Mouse (Mus musculus) MEL (cell line): Measurements from ENCODE around the gene Plch1. TPM values are rescaled to one million over a fixed set of nuclear protein-coding genes. Genes with fewer than 3 reads are reported as not detected.

Experiments
- DNase-seq: peaks from one replicate; pipeline ENCODE4 v3.0.0; 2011; ENCODE audit warnings: low read depth, low spot score
- H3K27ac ChIP-seq: 2 replicates; pipeline ENCODE4 v1.5.1; 2012; ENCODE audit warnings: low read depth, mild to moderate bottlenecking, control low read depth, low read length, moderate library complexity; ENCODE audit not compliant: control insufficient read depth
- H3K27me3 ChIP-seq, 2 experiments: fragments of 150-350 bp in 1 of 2; sonication (generic) in 1 of 2; 2 replicates each; pipeline ENCODE4 v1.6.1; 2012; ENCODE audit warnings: low read length in 2 of 2, mild to moderate bottlenecking in 2 of 2, improper control_type of control experiment in 1 of 2, moderate library complexity in 1 of 2; ENCODE audit not compliant: insufficient read depth in 2 of 2, control insufficient read depth in 1 of 2
- H3K36me3 ChIP-seq, 2 experiments: 2 replicates each; pipeline ENCODE4 v1.6.1; 2012 to 2014; ENCODE audit warnings: low read length in 2 of 2, improper control_type of control experiment in 1 of 2, inconsistent platforms in 1 of 2, mild to moderate bottlenecking in 1 of 2; ENCODE audit not compliant: insufficient read depth in 2 of 2, control insufficient read depth in 1 of 2
- H3K4me1 ChIP-seq, 2 experiments: fragments of 150-350 bp in 1 of 2; sonication (generic) in 1 of 2; 2 replicates each; pipeline ENCODE4 v1.6.1; 2012; ENCODE audit warnings: low read length in 2 of 2, improper control_type of control experiment in 1 of 2, mild to moderate bottlenecking in 1 of 2; ENCODE audit not compliant: insufficient read depth in 2 of 2, control insufficient read depth in 1 of 2
- H3K4me3 ChIP-seq, 2 experiments: fragments of 150-350 bp in 1 of 2; sonication (generic) in 1 of 2; 2 replicates each; pipeline ENCODE4 v1.5.1; 2012; ENCODE audit warnings: low read depth in 2 of 2, low read length in 2 of 2, mild to moderate bottlenecking in 2 of 2, moderate library complexity in 2 of 2, control low read depth in 1 of 2, improper control_type of control experiment in 1 of 2; ENCODE audit not compliant: control insufficient read depth in 1 of 2, insufficient read depth in 1 of 2
- H3K79me2 ChIP-seq: 2 replicates; pipeline ENCODE4 v1.6.1; 2012; ENCODE audit warnings: mild to moderate bottlenecking, low read length, moderate library complexity; ENCODE audit not compliant: control insufficient read depth, poor library complexity, insufficient read depth
- H3K9ac ChIP-seq: 2 replicates; pipeline ENCODE4 v1.6.1; 2012; ENCODE audit warnings: low read depth, mild to moderate bottlenecking, control low read depth, low read length, moderate library complexity; ENCODE audit not compliant: control insufficient read depth, poor library complexity, severe bottlenecking
- H3K9me3 ChIP-seq: fragments of 150-350 bp; sonication (generic); replicated peaks from 2 replicates; pipeline ENCODE4 v1.6.1; 2012; ENCODE audit warnings: mild to moderate bottlenecking, low read length, improper control_type of control experiment, moderate library complexity; ENCODE audit not compliant: insufficient read depth
- BHLHE40 ChIP-seq: IDR thresholded peaks from 2 replicates; pipeline ENCODE4 v1.6.1; 2012; ENCODE audit warnings: low read depth, mild to moderate bottlenecking, inconsistent platforms, low read length, improper control_type of control experiment, borderline replicate concordance
- CHD2 ChIP-seq: IDR thresholded peaks from 2 replicates; pipeline ENCODE4 v1.6.1; 2011; ENCODE audit warnings: low read length, improper control_type of control experiment
- ETS1 ChIP-seq: IDR thresholded peaks from 2 replicates; pipeline ENCODE4 v1.6.1; 2012; ENCODE audit warnings: low read depth, mild to moderate bottlenecking, inconsistent platforms, low read length, improper control_type of control experiment, moderate library complexity
- GABPA ChIP-seq: IDR thresholded peaks from 2 replicates; pipeline ENCODE4 v1.6.1; 2012; ENCODE audit warnings: low read depth, mild to moderate bottlenecking, inconsistent platforms, low read length, improper control_type of control experiment, moderate library complexity
- GATA1 ChIP-seq: IDR thresholded peaks from 2 replicates; pipeline ENCODE4 v1.6.1; 2011; ENCODE audit warnings: low read depth, low read length, improper control_type of control experiment
- HCFC1 ChIP-seq: IDR thresholded peaks from 2 replicates; pipeline ENCODE4 v1.6.1; 2012; ENCODE audit warnings: low read depth, mild to moderate bottlenecking, inconsistent platforms, low read length, improper control_type of control experiment, moderate library complexity
- JUND ChIP-seq: IDR thresholded peaks from 2 replicates; pipeline ENCODE4 v1.6.1; 2011; ENCODE audit warnings: low read depth, mild to moderate bottlenecking, improper control_type of control experiment, low read length
- MAFK ChIP-seq: IDR thresholded peaks from 2 replicates; pipeline ENCODE4 v1.6.1; 2011; ENCODE audit warnings: low read depth, mild to moderate bottlenecking, low read length, improper control_type of control experiment, borderline replicate concordance
- MAX ChIP-seq: IDR thresholded peaks from 2 replicates; pipeline ENCODE4 v1.6.1; 2011; ENCODE audit warnings: low read length, improper control_type of control experiment
- MEF2A ChIP-seq: IDR thresholded peaks from 2 replicates; pipeline ENCODE4 v1.6.1; 2014; ENCODE audit warnings: low read depth, mild to moderate bottlenecking, inconsistent platforms, low read length, improper control_type of control experiment; ENCODE audit not compliant: poor library complexity, insufficient replicate concordance, severe bottlenecking; ENCODE audit errors: extremely low read depth
- MXI1 ChIP-seq: IDR thresholded peaks from 2 replicates; pipeline ENCODE4 v1.6.1; 2011; ENCODE audit warnings: mild to moderate bottlenecking, low read depth, low read length, improper control_type of control experiment
- MYC ChIP-seq: IDR thresholded peaks from 2 replicates; pipeline ENCODE4 v1.6.1; 2011; ENCODE audit warnings: low read depth, mild to moderate bottlenecking, low read length, improper control_type of control experiment, moderate library complexity
- NELFE ChIP-seq: IDR thresholded peaks from 2 replicates; pipeline ENCODE4 v1.6.1; 2011; ENCODE audit warnings: low read depth, low read length, improper control_type of control experiment
- POLR2A ChIP-seq, 2 experiments: IDR thresholded peaks; 2 replicates each; pipeline ENCODE4 v1.6.1; 2011 to 2012; ENCODE audit warnings: low read length in 2 of 2, mild to moderate bottlenecking in 2 of 2, control low read depth in 1 of 2, improper control_type of control experiment in 1 of 2, low read depth in 1 of 2, moderate library complexity in 1 of 2; ENCODE audit not compliant: control insufficient read depth in 1 of 2, insufficient read depth in 1 of 2, poor library complexity in 1 of 2
- POLR2AphosphoS5 ChIP-seq: IDR thresholded peaks from 2 replicates; pipeline ENCODE4 v1.6.1; 2012; ENCODE audit warnings: low read depth, borderline replicate concordance, mild to moderate bottlenecking, inconsistent platforms, low read length, moderate library complexity, mixed read lengths
- RCOR1 ChIP-seq: IDR thresholded peaks from 2 replicates; pipeline ENCODE4 v1.6.1; 2012; ENCODE audit warnings: low read depth, mild to moderate bottlenecking, inconsistent platforms, low read length, improper control_type of control experiment
- SIN3A ChIP-seq: IDR thresholded peaks from 2 replicates; pipeline ENCODE4 v1.6.1; 2012; ENCODE audit warnings: low read length, improper control_type of control experiment, inconsistent platforms
- TBP ChIP-seq: IDR thresholded peaks from 2 replicates; pipeline ENCODE4 v1.8.0; 2011; ENCODE audit warnings: low read depth, low read length, improper control_type of control experiment
- TCF12 ChIP-seq: IDR thresholded peaks from 2 replicates; pipeline ENCODE4 v1.6.1; 2014; ENCODE audit warnings: low read depth, mild to moderate bottlenecking, inconsistent platforms, low read length, improper control_type of control experiment, moderate library complexity
- USF2 ChIP-seq, 2 experiments: IDR thresholded peaks; 2 replicates each; pipeline ENCODE4 v1.6.1; 2011 to 2012; ENCODE audit warnings: improper control_type of control experiment in 2 of 2, low read length in 2 of 2, borderline replicate concordance in 1 of 2, inconsistent platforms in 1 of 2, low read depth in 1 of 2, mild to moderate bottlenecking in 1 of 2; ENCODE audit not compliant: insufficient read depth in 1 of 2
- ZC3H11A ChIP-seq: IDR thresholded peaks from 2 replicates; pipeline ENCODE4 v1.6.1; 2012; ENCODE audit warnings: low read depth, mild to moderate bottlenecking, inconsistent platforms, low read length, improper control_type of control experiment
- ZKSCAN1 ChIP-seq: IDR thresholded peaks from 2 replicates; pipeline ENCODE4 v1.6.1; 2012; ENCODE audit warnings: low read depth, mild to moderate bottlenecking, inconsistent platforms, low read length, improper control_type of control experiment, moderate library complexity
- ZNF384 ChIP-seq: IDR thresholded peaks from 2 replicates; pipeline ENCODE4 v1.6.1; 2012; ENCODE audit warnings: low read depth, mild to moderate bottlenecking, inconsistent platforms, low read length, improper control_type of control experiment
- polyA plus RNA-seq, 2 experiments: library from polyadenylated mRNA; stranded (reverse) in 1 of 2; unstranded in 1 of 2; fragments of >175 nt in 1 of 2; fragments of >200 nt in 1 of 2; gene quantifications; 2 replicates each; pipeline versions ENCODE4 v1.2.1 to v1.2.4; 2012; ENCODE audit warnings: low replicate concordance in 2 of 2, low read depth in 1 of 2; ENCODE audit not compliant: insufficient read length in 2 of 2, insufficient read depth in 1 of 2, missing spikeins in 1 of 2
- total RNA-seq: library from RNA; depleted of rRNA; stranded (reverse); fragments of 300-350 nt; gene quantifications from 2 replicates; pipeline ENCODE4 v1.2.3, GENCODE M21; 2012

Plch1 gene
- total and polyA plus RNA-seq, 3 experiments, result 0.01 to 0.23 TPM; not detected in 1

- H3K9me3 ChIP-seq, result no peaks in the 10 kb centered on the region
- peaks cover 0 to 1% of the 10 kb centered on the region in 2 experiments; a peak in 1 of 4 replicates for H3K27me3 ChIP-seq
- no peak for DNase-seq
- no peaks in the 10 kb centered on the region for H3K36me3 ChIP-seq
- no peaks in the 10 kb centered on the region for H3K79me2 ChIP-seq
- no peak overlapping the region for H3K4me3 ChIP-seq
- no peak overlapping the region for H3K27ac ChIP-seq
- no peaks in the 10 kb centered on the region for H3K4me1 ChIP-seq
- TF ChIP-seq USF2 (IDR thresholded peaks at IDR 0.05; ENCODE audit: borderline replicate concordance in 1 of 2, insufficient read depth in 1 of 2, low read depth in 1 of 2, low read length in 2 of 2), result no peak
- TF ChIP-seq MXI1, result no peak
- TF ChIP-seq GABPA, result no peak
- TF ChIP-seq ZNF384, result no peak
- TF ChIP-seq MAFK, result no peak
- TF ChIP-seq SIN3A, result no peak
- TF ChIP-seq JUND, result no peak
- no peak for TF ChIP-seq ZC3H11A
- no peak for TF ChIP-seq TBP
- TF ChIP-seq MYC, result no peak
- TF ChIP-seq MAX, result no peak
- no peak for TF ChIP-seq POLR2AphosphoS5
- no peak for TF ChIP-seq ZKSCAN1
- TF ChIP-seq, all 39 proteins: peak for 0
- H3K9ac ChIP-seq, result no peak overlapping the region
Measured at GRCm38 (mm10) chr3:63900021-63900571, 824 bp upstream of the Plch1 start.

GRCm38 (mm10) chr3:63898581-63899308 lies 527 bp downstream of the Plch1 start:
- H3K36me3 ChIP-seq, result no peaks in the 10 kb centered on the region
- no peaks in the 10 kb centered on the region for H3K79me2 ChIP-seq
- H3K9me3 ChIP-seq, result no peaks in the 10 kb centered on the region
- H3K4me1 ChIP-seq, result no peaks in the 10 kb centered on the region
- H3K4me3 ChIP-seq, result no peak overlapping the region
- no peak for DNase-seq
- TF ChIP-seq BHLHE40 (no peak), GATA1 (no peak), MAX (no peak), POLR2A (IDR thresholded peaks at IDR 0.05; ENCODE audit: control insufficient read depth in 1 of 2, insufficient read depth in 1 of 2, low read depth in 1 of 2, low read length in 2 of 2, poor library complexity in 1 of 2) (no peak), ETS1 (no peak), JUND (no peak), HCFC1 (no peak), NELFE (no peak), USF2 (IDR thresholded peaks at IDR 0.05; ENCODE audit: borderline replicate concordance in 1 of 2, insufficient read depth in 1 of 2, low read depth in 1 of 2, low read length in 2 of 2) (no peak), TBP (no peak), ZKSCAN1 (no peak), TCF12 (no peak), MEF2A (no peak), POLR2AphosphoS5 (no peak), CHD2 (no peak), ZC3H11A (no peak), RCOR1 (no peak)
- TF ChIP-seq, all 39 proteins: peak for 0
- H3K27ac ChIP-seq, result no peak overlapping the region
- H3K27me3 ChIP-seq, result peaks cover 0 to 1% of the 10 kb centered on the region in 2 experiments; a peak in 1 of 4 replicates
- no peak overlapping the region for H3K9ac ChIP-seq
